Mouse (Mus musculus) olfactory bulb, adult 2 months (tissue): ENCODE results near the gene Gps2. TPM values are rescaled to one million over a fixed set of nuclear protein-coding genes. Genes with fewer than 3 reads are reported as not detected.

Source experiments
- H3K27ac ChIP-seq: fragments of 200-500 bp; 2 replicates; pipeline ENCODE4 v1.5.1; 2012; ENCODE audit warnings: low read depth, low read length; ENCODE audit not compliant: insufficient read depth
- H3K4me1 ChIP-seq: fragments of 200-500 bp; 2 replicates; pipeline ENCODE4 v1.6.1; 2012; ENCODE audit warnings: low read length; ENCODE audit not compliant: control insufficient read depth, insufficient read depth
- H3K4me3 ChIP-seq: fragments of 200-500 bp; 2 replicates; pipeline ENCODE4 v1.5.1; 2012; ENCODE audit warnings: mild to moderate bottlenecking, low read depth, low read length, moderate library complexity; ENCODE audit not compliant: insufficient read depth
- CTCF ChIP-seq: fragments of 200-500 bp; IDR thresholded peaks from 2 replicates; pipeline ENCODE4 v1.5.1; 2012; ENCODE audit warnings: low read depth, mild to moderate bottlenecking, low read length, moderate library complexity; ENCODE audit not compliant: insufficient read depth
- POLR2A ChIP-seq: fragments of 200-500 bp; IDR thresholded peaks from 2 replicates; pipeline ENCODE4 v1.6.1; 2012; ENCODE audit warnings: mild to moderate bottlenecking, low read depth, low read length, moderate library complexity; ENCODE audit not compliant: insufficient read depth
- WGBS: fragments of 180-500 bp; shearing (Covaris S2); methylation state at CpG from one replicate; pipeline ENCODE4 v1.1.7; 2018; 5-methylcytosine and 5-hydroxymethylcytosine counted together
- polyA plus RNA-seq: library from polyadenylated mRNA; stranded (reverse); fragments of >200 nt; gene quantifications from 2 replicates; pipeline ENCODE4 v1.2.4, GENCODE M21; 2012; ENCODE audit warnings: low replicate concordance; ENCODE audit not compliant: missing spikeins, insufficient read depth, insufficient read length

The Gps2 gene
- polyA plus RNA-seq, 1 experiment = not detected

- 13% methylated on average over 24 of the region's 24 CpGs for WGBS
- Histone ChIP-seq H3K4me3 (no peak within 1 kb of the TSS), H3K27ac (no peak within 1 kb of the TSS), H3K4me1 (peaks cover 14% of the 10 kb centered on the region; the same call in 1 of the 2 replicates)
- TF ChIP-seq POLR2A (no peak), CTCF (no peak)
Measured at GRCm38 (mm10) chr11:69964650-69965270, 51.1 kb downstream of the Gps2 start, which contains the start of gene Cldn7. Gene Cldn7 (plus strand): TSS chr11:69964779.

GRCm38 (mm10) chr11:69965271-69966005 is 51.8 kb downstream of the Gps2 start:
- peaks cover 14% of the 10 kb centered on the region; the same call in 1 of the 2 replicates for H3K4me1 ChIP-seq
- H3K27ac ChIP-seq = no peak overlapping the region
- no peak overlapping the region for H3K4me3 ChIP-seq
- WGBS = 4% methylated on average over 49 of the region's 49 CpGs
- no peak for TF ChIP-seq CTCF

Other genes starting within 250 kb of the Gps2 start
- not detected in 2 replicates for gene Cd68, start 247.7 kb upstream of the Gps2 start, polyA plus RNA-seq
- 796 TPM in 1 of 2 replicates, not detected in the other for gene Eif4a1, start 241.5 kb upstream of the Gps2 start, polyA plus RNA-seq
- not detected in 2 replicates for gene Senp3, start 231.8 kb upstream of the Gps2 start, polyA plus RNA-seq
- not detected in 2 replicates for gene Tnfsf13, start 228.1 kb upstream of the Gps2 start, polyA plus RNA-seq
- not detected in 2 replicates for gene Tnfsf12, start 218.0 kb upstream of the Gps2 start, polyA plus RNA-seq
- gene Tnfsfm13, start 217.8 kb upstream of the Gps2 start, polyA plus RNA-seq = not detected in 2 replicates
- 105 TPM in 2 replicates for gene Polr2a, start 155.3 kb upstream of the Gps2 start, polyA plus RNA-seq
- not detected in 2 replicates for gene Slc35g3, start 151.9 kb upstream of the Gps2 start, polyA plus RNA-seq
- gene Zbtb4, start 148.0 kb upstream of the Gps2 start, polyA plus RNA-seq = 250 TPM in 1 of 2 replicates, not detected in the other
- gene Chrnb1, start 117.9 kb upstream of the Gps2 start, polyA plus RNA-seq = not detected in 2 replicates
- gene Fgf11, start 112.0 kb upstream of the Gps2 start, polyA plus RNA-seq = not detected in 2 replicates
- not detected in 2 replicates for gene Tmem102, start 108.3 kb upstream of the Gps2 start, polyA plus RNA-seq
- gene Gm39566, start 98.6 kb upstream of the Gps2 start, polyA plus RNA-seq = not detected in 2 replicates
- gene Spem2, start 95.4 kb upstream of the Gps2 start, polyA plus RNA-seq = not detected in 2 replicates
- gene Spem1, start 91.7 kb upstream of the Gps2 start, polyA plus RNA-seq = not detected in 2 replicates
- gene Nlgn2, start 76.1 kb upstream of the Gps2 start, polyA plus RNA-seq = 82.2 TPM in 1 of 2 replicates, not detected in the other
- gene Tmem256, start 75.4 kb upstream of the Gps2 start, polyA plus RNA-seq = not detected in 2 replicates
- gene Plscr3, start 67.5 kb upstream of the Gps2 start, polyA plus RNA-seq = not detected in 2 replicates
- not detected in 2 replicates for gene Tnk1, start 55.2 kb upstream of the Gps2 start, polyA plus RNA-seq
- gene Tmem95, start 35.9 kb upstream of the Gps2 start, polyA plus RNA-seq = not detected in 2 replicates
- gene Kctd11, start 32.5 kb upstream of the Gps2 start, polyA plus RNA-seq = not detected in 2 replicates
- gene Acap1, start 18.3 kb upstream of the Gps2 start, polyA plus RNA-seq = 120 TPM in 1 of 2 replicates, not detected in the other
- gene 2810408A11Rik, start 12.9 kb upstream of the Gps2 start, polyA plus RNA-seq = not detected in 2 replicates
- not detected in 2 replicates for gene Neurl4, start 12.8 kb upstream of the Gps2 start, polyA plus RNA-seq
- gene Eif5a, start 8.1 kb downstream of the Gps2 start, polyA plus RNA-seq = 516 and 653 TPM in 2 replicates
- not detected in 2 replicates for gene Ybx2, start 21.9 kb downstream of the Gps2 start, polyA plus RNA-seq
- gene Slc2a4, start 34.3 kb downstream of the Gps2 start, polyA plus RNA-seq = not detected in 2 replicates
- gene Cldn7, start 50.9 kb downstream of the Gps2 start, polyA plus RNA-seq = not detected in 2 replicates
- not detected in 2 replicates for gene Ctdnep1, start 67.3 kb downstream of the Gps2 start, polyA plus RNA-seq
- gene Elp5, start 68.6 kb downstream of the Gps2 start, polyA plus RNA-seq = not detected in 2 replicates
- not detected in 2 replicates for gene Gabarap, start 77.3 kb downstream of the Gps2 start, polyA plus RNA-seq
- not detected in 2 replicates for gene Phf23, start 81.9 kb downstream of the Gps2 start, polyA plus RNA-seq
- gene Dvl2, start 86.7 kb downstream of the Gps2 start, polyA plus RNA-seq = not detected in 2 replicates
- not detected in 2 replicates for gene Acadvl, start 101.5 kb downstream of the Gps2 start, polyA plus RNA-seq
- 210 and 442 TPM in 2 replicates for gene Dlg4, start 103.1 kb downstream of the Gps2 start, polyA plus RNA-seq
- gene Asgr1, start 140.2 kb downstream of the Gps2 start, polyA plus RNA-seq = not detected in 2 replicates
- gene Asgr2, start 178.8 kb downstream of the Gps2 start, polyA plus RNA-seq = not detected in 2 replicates
- not detected in 2 replicates for gene Mgl2, start 216.4 kb downstream of the Gps2 start, polyA plus RNA-seq
- gene Clec10a, start 242.3 kb downstream of the Gps2 start, polyA plus RNA-seq = not detected in 2 replicates